ENCODE assay signal across 20 mouse cellular contexts in genomic region chr13:99006389-99007099, GRCm38 (mm10). TPM values are rescaled to one million over a fixed set of nuclear protein-coding genes. Genes with fewer than 3 reads are reported as not detected.
DNase-seq lines count a peak whose midpoint lies in the region; ATAC-seq lines count a peak whose summit lies in the region.
"Had no signal": no experiment of that assay in that cellular context is flagged by ENCODE, and none has a peak within 500 bp of the region (broad histone marks: within the 10 kb centered on the region; RNA-seq: fewer than 3 reads in every experiment).

No protein-coding gene starts in this region.

- WGBS in hindbrain, embryonic 13.5 days, result 92% methylated on average over 17 of the region's 17 CpGs

- peak; percentile 33 for ATAC-seq in granulocyte monocyte progenitor cell, adult 5-6 weeks (replicated peaks; ENCODE audit: poor library complexity, severe bottlenecking)
- ATAC-seq in erythroblast, adult 5-6 weeks (replicated peaks; ENCODE audit: low FRiP score, poor library complexity, severe bottlenecking), result no peak
- ATAC-seq in hindbrain, embryonic 13.5 days (ENCODE audit: low FRiP score), result no peak
- ATAC-seq: forebrain, embryonic 13.5 days; midbrain, embryonic 16.5 days had no signal

- H3K4me3 ChIP-seq in hindbrain, embryonic 13.5 days, result no peak overlapping the region
- H3K4me3 ChIP-seq: forebrain, embryonic 13.5 days; hindbrain, embryonic 12.5 days; limb, embryonic 15.5 days had no signal

- H3K27ac ChIP-seq in hindbrain, embryonic 13.5 days, result no peak overlapping the region
- H3K27ac ChIP-seq: forebrain, embryonic 13.5 days; hindbrain, embryonic 12.5 days; limb, embryonic 15.5 days had no signal

- peak; percentile 43 for DNase-seq in kidney, adult 9 months
- DNase-seq in kidney, adult 11 months, result no peak
- DNase-seq in 3T3-L1 (ENCODE audit: low read depth, low spot score) (peak; percentile 45), NIH3T3 (ENCODE audit: low read depth) (peak; percentile 13)
- DNase-seq in ovary, postnatal 10 days (ENCODE audit: low spot score), result no peak
- DNase-seq: cerebellum, adult 8-10 months; kidney, adult 8-10 months; right cerebral cortex, postnatal 4 days; thymus, adult 2 months had no signal

- no peak overlapping the region for H3K4me2 ChIP-seq in hindbrain, embryonic 13.5 days
- H3K4me2 ChIP-seq: forebrain, embryonic 13.5 days; hindbrain, embryonic 12.5 days; limb, embryonic 15.5 days had no signal

- H3K9me3 ChIP-seq in hindbrain, embryonic 13.5 days, result peaks cover 14% of the 10 kb centered on the region
- H3K9me3 ChIP-seq: limb, embryonic 15.5 days had no signal

- no peaks in the 10 kb centered on the region for H3K4me1 ChIP-seq in hindbrain, embryonic 13.5 days (replicated peaks)
- H3K4me1 ChIP-seq: forebrain, embryonic 13.5 days; hindbrain, embryonic 12.5 days; limb, embryonic 15.5 days had no signal

- no peaks in the 10 kb centered on the region for H3K36me3 ChIP-seq in hindbrain, embryonic 13.5 days
- H3K36me3 ChIP-seq: G1E; hindbrain, embryonic 12.5 days; limb, embryonic 15.5 days had no signal

- no peak overlapping the region for H3K9ac ChIP-seq in hindbrain, embryonic 13.5 days
- H3K9ac ChIP-seq: forebrain, embryonic 13.5 days; hindbrain, embryonic 12.5 days; limb, embryonic 15.5 days had no signal

- no peaks in the 10 kb centered on the region for H3K27me3 ChIP-seq in hindbrain, embryonic 13.5 days
- H3K27me3 ChIP-seq: forebrain, embryonic 13.5 days; hindbrain, embryonic 12.5 days; limb, embryonic 15.5 days had no signal

RNA-seq across cellular contexts. Expression of gene 1700024P04Rik, which starts 22.2 kb away (rescaled TPM):
- total RNA-seq in granulocyte monocyte progenitor cell, adult 5-6 weeks (2014; fragmentation: Nextera tagmentation), result not detected in 2 replicates
- not detected in 2 replicates for total RNA-seq in granulocyte monocyte progenitor cell, adult 5-6 weeks (2017)
- total RNA-seq in erythroblast, adult 5-6 weeks (2015; ENCODE audit: low replicate concordance), result not detected in 2 replicates
- not detected in 2 replicates for total RNA-seq in erythroblast, adult 5-6 weeks (2017; ENCODE audit: low replicate concordance)
- not detected in 2 replicates for polyA plus RNA-seq in hindbrain, embryonic 13.5 days (2015; fragmentation: Nextera tagmentation; extraction: Ambion mirVana)
- total RNA-seq: G1E; left cerebral cortex, postnatal 14 days had no signal
- polyA plus RNA-seq: embryonic facial prominence, embryonic 14.5 days; forebrain, embryonic 13.5 days; G1E; heart, embryonic 16.5 days; hindbrain, embryonic 12.5 days; limb, embryonic 15.5 days; midbrain, embryonic 16.5 days had no signal

Comparison
In these comparisons a context has a peak if more than half of its experiments do, and no peak if none do; other contexts are left out.
1. DNase-seq: peak in kidney, adult 9 months (single experiment), 3T3-L1 (single experiment) and NIH3T3 (single experiment); none in kidney, adult 11 months (single experiment) and ovary, postnatal 10 days (single experiment).